Mouse (Mus musculus) mature B cell (primary cell): ENCODE measurements around the gene Lect2.

ENCODE experiments used
- in situ Hi-C: fragments of 300-500 bp; cut with MboI; formaldehyde crosslinking; loops from 2 replicates; pipeline ENCODE4 v1.14.3; 2019

Gene Lect2

GRCm38 (mm10) chr13:56548401-56548800 lies at the start of gene Lect2:
Gene Lect2, minus strand, starts transcription at chr13:56548502.
- in situ Hi-C loops, result no loop called here

- in situ Hi-C loops, result no loop called here
Measured at GRCm38 (mm10) chr13:56597296-56597695, 49.0 kb upstream of the Lect2 start.

DNA sequence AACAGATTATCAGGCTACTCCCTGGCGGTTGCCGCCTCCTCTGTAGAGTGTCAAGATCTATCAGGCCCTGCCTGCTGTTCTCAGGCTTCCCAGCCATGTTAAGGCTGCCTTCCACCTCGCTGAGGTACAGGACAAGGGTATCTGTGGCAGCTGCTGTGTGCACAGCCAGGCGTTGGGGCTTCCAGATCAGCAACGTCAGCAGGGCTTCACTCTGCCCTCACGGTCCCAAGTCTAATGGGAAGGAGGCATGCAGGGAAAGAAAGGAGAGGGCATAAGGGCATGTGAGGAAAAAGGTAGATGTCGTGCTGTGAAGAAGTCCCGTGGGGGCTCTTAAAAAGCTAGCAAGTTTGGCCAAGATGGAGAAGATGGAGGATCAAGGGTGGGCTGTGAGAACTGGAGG lies 46.9 kb upstream of the Lect2 start:
- in situ Hi-C loops, result no loop called here

DNA sequence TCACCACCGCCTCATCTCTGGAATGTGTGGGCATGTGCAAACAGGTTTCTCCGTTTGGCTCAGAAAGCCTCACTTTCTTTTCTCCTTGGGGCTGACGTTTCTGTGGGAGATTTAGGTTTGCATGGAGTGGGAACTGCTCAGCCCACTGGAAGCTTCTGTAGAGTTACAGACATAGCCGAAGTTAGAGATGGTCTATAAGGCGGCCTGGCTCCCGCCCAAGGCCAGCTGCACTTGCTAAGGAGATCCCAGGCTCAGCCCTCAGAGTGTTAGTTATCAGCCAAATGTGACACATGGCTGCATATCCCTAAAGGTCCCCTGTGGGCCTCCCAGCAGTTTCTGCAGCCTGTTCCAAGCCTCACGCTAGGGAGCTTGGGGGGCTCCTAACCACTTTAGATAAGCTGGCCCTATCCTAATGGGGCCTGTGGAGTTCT lies 45.7 kb upstream of the Lect2 start:
- in situ Hi-C loops, result no loop called here

DNA sequence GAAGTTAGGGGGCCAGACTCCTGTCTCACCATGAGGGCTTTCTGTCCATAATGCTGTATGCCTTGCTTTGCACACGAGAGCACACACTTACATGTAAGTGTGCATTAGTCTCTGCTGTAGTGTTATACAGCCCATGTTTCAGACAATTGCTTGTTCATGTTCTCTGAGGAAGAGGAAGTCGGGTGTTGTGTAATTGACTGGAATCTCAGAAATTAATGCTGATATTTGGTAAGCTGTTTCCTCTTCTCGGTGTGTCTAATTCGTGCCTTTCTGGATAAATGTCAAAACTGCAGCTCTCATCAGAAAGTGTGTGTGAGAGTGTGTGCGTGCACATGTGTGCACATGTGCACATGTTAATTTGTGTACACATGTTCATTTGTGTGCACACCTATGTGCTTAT lies 44.9 kb upstream of the Lect2 start:
- in situ Hi-C loops, result no loop called here

DNA sequence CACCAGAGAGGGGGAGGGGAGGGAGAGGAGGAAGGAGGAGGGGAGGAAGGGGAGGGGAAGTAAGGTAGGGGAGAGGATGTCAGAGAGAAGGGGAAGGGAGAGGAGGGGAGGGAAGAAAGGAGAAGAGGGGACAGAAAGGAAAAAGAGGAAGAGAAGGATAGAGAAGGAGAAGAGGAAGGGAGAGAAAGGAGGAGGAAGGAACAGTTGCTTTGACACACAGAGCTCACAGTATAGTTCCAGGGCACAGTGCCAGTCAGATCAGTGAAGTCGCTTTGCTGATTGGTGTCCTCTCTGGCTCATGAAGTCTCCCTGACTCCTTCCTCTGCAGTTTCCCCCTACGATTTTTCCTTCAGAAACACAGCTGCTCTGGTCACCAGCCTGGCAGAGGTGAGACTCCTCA lies 43.6 kb upstream of the Lect2 start:
- in situ Hi-C loops, result no loop called here

DNA sequence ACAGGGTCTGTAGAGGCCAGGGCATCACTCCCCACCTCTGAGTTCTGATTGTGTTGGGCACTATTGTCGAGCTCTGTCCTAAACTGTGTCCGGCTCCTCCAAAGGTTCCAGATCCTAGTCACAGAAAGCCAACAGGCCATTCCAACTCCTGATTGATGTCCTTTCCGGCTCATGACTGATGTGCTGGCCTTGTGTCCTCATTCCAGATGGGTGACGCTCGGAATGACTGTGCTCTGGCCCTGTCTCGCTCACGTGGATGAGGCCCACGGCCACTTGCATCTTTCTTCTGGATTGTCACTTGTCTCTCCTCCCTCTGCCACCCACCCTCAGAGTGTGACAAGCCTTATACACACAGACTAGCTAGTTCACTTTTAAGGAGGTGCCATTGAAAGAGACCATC lies 42.9 kb upstream of the Lect2 start:
- in situ Hi-C loops, result no loop called here

GRCm38 (mm10) chr13:56590202-56590601 lies 41.9 kb upstream of the Lect2 start:
- in situ Hi-C loops, result no loop called here

DNA sequence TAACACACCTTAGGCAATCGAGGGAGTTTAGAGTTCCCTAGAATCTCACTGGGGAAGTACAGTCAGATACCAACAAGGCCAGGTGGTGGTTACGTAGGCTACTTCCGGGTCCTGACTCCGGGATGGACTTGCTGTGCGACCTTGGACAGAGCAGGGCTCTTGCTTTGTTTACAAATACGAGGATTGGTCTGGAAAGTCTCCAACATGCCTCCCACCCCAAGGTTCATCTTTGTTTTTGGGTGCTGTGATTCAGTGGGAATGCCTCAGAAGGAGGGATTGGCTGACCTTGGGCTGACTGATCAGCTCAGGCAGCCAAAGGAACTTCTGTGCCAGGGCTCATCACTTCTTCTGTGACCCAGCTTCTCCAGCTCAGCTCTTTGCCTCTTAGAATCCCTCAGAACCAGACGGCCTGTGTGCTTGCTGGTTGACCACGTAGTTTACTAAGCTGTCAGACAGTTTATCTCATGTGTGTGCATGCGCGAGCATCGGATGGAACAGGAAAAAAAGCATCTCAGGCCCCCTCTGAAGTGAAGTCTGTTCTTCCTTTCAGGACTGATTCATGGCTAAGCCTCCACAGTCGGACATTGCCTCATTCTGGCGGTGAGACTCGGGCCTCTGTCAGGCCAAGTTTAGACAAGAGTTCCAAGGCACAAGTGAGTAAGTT lies 40.3 kb upstream of the Lect2 start:
- in situ Hi-C loops, result no loop called here

GRCm38 (mm10) chr13:56586046-56586445 lies 37.7 kb upstream of the Lect2 start:
- in situ Hi-C loops, result no loop called here

GRCm38 (mm10) chr13:56582720-56583119 lies 34.4 kb upstream of the Lect2 start:
- in situ Hi-C loops, result no loop called here

DNA sequence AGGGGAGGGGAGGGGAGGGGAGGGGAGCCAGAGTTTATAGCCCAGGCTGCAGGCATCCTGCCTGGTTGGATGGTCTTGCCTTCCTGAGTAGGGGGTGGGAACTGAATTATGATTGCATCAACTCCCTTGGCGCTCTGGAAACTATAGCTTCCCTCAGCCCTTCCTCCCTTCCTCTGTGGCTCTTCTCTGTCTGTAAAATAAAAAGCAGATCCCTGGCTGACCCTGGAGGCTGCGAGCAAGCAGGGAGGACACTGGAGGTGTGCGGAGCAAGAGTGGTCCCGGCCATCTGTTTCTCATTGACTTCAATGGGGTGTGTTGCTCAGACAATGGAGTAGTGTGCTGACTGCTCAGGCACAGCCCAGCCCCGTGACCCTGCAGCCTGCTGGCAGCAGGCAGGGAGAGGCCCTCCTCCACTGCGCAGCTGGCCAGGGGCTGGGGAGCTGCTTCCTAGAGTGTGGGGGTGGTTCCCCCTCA lies 33.7 kb upstream of the Lect2 start:
- in situ Hi-C loops, result no loop called here

GRCm38 (mm10) chr13:56581512-56581911 lies 33.2 kb upstream of the Lect2 start:
- in situ Hi-C loops, result no loop called here

DNA sequence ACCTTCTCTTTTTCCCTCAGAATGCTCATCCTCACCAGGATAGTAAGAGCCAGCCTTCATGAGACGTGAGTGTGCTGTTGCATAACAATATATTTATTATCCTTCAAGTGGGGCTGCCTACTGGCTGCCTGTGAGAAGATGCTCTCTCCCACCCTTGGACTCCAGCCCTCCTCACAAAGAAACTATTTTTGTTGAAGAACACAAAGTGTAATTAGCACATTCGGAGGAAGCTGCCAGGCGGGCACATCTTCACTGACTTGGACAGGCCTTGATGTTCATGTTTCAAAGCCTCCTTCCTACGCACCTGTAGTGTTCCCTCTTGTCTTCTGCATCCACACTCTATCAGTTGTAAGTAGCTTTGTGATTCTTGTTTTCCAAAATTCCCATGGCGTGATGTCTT lies 32.1 kb upstream of the Lect2 start:
- in situ Hi-C loops, result no loop called here

DNA sequence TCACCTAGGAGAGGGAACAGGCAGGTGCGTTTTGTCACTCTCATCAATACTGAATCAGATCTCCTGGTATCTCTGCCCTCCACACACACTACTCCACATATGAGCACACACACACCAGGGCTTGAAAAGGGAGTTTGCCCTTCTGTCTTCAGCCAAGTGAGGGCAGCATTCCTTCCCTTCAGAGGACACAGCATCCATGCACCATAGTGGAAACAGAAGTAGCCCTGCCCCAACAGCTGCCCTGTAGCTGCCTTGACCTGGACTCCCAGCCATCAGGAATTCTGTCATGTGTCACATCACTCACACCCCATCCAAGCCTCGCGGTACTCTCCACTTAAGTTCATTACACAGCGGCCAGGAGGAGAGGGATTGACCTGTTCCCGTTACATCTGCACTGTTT lies 29.8 kb upstream of the Lect2 start:
- in situ Hi-C loops, result no loop called here

GRCm38 (mm10) chr13:56575701-56576321 lies 27.5 kb upstream of the Lect2 start:
- in situ Hi-C loops, result no loop called here

- in situ Hi-C loops, result no loop called here
Measured at GRCm38 (mm10) chr13:56575074-56575473, 26.8 kb upstream of the Lect2 start.

- in situ Hi-C loops, result no loop called here
Measured at GRCm38 (mm10) chr13:56571645-56572044, 23.3 kb upstream of the Lect2 start.

DNA sequence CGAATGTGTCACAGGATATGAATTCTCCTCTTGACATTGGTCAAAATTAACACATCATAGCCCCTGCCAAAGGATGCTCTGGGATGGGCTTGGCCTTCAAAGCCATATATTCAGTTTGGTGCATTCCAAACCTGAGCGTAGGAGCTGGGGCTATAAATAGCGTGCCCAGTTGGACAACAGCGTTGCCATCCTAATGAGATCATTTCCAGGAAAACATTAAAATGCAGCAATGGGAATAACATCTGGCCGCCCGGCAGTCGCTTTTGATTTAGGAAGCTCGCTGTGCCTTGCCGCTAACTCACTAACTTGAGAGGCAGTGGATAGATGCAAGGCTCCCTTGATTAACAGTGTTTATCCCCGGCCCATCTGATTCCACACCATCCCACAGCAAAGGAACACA lies 18.0 kb upstream of the Lect2 start:
- in situ Hi-C loops, result no loop called here

- in situ Hi-C loops, result no loop called here
Measured at GRCm38 (mm10) chr13:56563075-56563474, 14.8 kb upstream of the Lect2 start.

DNA sequence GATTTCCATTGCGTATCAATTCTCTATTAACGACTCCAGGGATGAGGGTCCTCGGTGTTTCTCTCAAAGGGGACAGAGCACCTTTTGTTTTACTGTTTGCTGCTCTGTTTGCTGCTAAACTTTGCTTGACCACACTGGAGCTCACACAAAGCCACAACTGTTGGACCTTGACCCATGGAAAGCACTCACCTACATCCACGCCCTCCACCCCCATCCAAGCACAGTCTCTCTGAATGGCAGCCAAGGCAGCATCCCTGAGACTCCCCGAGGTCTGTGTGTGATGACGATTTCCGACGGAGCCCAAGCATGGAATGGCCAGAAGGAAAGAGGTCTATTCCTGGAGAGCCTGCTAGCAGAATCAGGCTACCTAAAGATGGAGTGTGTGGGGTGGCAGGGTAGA lies 12.8 kb upstream of the Lect2 start:
- in situ Hi-C loops, result no loop called here

DNA sequence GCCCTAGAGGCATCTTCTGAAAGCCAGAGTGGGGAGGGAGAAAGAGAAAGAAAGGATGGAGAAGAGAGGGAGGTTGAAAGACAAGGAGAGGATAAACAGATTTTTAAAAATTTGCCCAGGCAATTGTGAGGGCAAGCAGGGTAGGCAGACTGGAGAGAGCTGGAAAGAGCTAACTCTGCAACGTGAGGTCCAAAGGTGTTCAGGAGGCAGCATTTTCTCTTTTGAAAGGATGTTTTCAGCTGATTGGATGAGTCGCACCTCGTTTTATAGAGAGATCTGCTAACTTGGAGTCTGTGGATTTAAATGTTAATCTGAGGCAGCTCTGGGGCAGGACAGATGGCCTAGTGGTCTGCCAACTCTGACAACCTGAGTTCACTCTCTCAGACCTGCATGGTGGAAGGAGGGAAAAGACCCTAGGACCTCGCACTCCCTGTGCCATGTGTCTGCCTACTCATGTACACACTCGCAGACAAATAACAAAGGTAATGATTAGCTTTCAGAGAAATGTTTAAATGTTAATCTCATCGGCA lies 11.6 kb upstream of the Lect2 start:
- in situ Hi-C loops, result no loop called here

DNA sequence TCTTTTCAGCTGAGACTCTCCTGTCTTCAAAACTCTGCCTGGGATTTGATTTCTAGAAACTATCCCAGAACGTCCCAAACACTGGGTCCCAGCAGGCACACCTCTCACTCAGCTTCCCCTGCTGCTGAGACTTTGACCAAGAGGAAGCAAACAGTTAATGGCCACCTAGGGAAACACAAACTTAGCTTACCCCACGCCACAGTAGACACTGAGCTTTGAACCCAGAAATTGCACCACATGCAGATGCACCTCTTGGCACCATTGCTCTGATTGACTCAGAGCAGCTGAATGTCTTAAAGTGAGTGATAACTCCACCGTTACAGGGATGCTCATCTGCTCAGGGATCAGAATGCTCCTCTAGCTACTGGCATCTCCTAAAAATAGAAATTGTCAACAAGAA lies 10.5 kb upstream of the Lect2 start:
- in situ Hi-C loops, result no loop called here

DNA sequence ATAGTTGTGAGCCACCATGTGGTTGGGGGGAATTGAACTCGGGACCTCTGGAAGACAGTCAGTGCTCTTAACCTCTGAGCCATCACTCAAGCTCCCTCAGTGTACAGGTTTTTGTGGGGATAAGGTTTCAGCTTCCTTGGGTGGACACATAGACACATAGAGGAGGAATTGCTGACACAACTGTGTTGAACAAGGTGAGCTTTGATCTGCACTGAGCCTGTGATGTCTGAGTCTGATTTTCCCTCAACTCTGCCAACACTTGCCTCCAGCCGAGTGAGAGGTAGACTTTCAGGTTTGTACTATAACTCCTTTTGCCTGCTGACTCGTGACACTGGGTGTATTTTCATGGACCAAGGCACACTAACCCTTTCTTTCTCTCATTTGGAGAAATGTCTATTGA lies 8.4 kb upstream of the Lect2 start:
- in situ Hi-C loops, result no loop called here
